Mouse (Mus musculus): ENCODE measurements at regions not wholly inside any gene's neighbourhood (a gene's known extent, or its start where the extent isn't known, plus 50 kb on each side); places are given as distances from the start of the nearest gene placed in this dataset.

DNA sequence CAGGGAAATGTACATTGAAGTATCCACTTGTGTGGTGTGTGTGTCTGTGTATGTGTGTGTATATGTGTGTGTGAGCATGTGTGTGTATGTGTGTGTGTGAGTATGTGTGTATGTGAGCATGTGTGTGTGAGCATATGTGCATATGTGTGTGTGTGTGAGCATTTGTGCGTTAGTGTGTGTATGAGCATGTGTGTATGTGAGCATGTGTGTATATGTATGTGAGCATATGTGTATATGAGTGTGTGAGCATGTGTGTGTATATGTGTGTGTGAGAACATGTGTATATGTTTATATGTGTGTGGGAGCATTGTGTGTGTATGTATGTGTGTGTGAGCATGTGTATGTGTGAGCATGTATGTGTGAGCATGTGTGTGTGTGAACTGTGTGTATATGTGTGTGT, 123.5 kb downstream of the Nuak1 start:
- TF ChIP-seq CTCF (IDR thresholded peaks at IDR 0.05; ENCODE audit: borderline replicate concordance, extremely low read depth, insufficient read depth, insufficient read length) (no peak), POLR2A (IDR thresholded peaks at IDR 0.05; ENCODE audit: borderline replicate concordance, extremely low read depth, insufficient read depth, insufficient read length, poor library complexity, severe bottlenecking) (no peak)

All from brain, embryonic 14.5 days (tissue).